ENCODE assay signal across 9 mouse cellular contexts in the genomic region with DNA sequence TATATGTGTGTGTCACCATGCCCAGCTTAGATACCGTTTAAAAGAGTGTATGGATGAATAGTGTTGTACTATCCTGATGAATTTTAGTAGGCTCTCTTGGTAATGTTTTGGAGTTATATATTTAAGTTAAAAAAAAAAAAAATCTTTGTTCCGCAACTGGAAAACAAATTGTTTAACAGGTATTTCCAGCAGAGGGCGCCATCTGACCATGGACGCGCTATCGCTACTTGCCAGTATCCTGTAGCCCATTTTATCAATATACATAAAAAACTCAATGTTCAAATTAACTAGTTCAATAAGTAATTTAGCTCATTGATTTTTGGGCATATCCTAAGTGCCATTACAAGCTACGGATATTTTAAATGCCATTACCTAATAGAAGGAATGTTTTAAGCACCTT. TPM values are rescaled to one million over a fixed set of nuclear protein-coding genes. Genes with fewer than 3 reads are reported as not detected.
DNase-seq lines count a peak whose midpoint lies in the region; ATAC-seq and TF ChIP-seq lines count a peak whose summit lies in the region.
"Had no signal": no experiment of that assay in that cellular context is flagged by ENCODE, and none has a peak within 500 bp of the region (broad histone marks: within the 10 kb centered on the region; RNA-seq: fewer than 3 reads in every experiment).

No protein-coding gene starts in this region.

- intact Hi-C loops in heart, postnatal 14 days (cut with DNase I) = loop anchor here (5.0 kb wide), 3 partner anchors 84 to 1934 kb away; no protein-coding TSS in a partner anchor

- TF ChIP-seq CTCF in forebrain, postnatal 0 days (IDR thresholded peaks at IDR 0.05; ENCODE audit: low read depth) = peak; percentile 82

- peak; percentile 89 for DNase-seq in forebrain, postnatal 0 days
- peak; percentile 25 for DNase-seq in ovary, postnatal 36 days (ENCODE audit: low spot score)
- DNase-seq in ovary, postnatal 10 days (ENCODE audit: low spot score) = no peak
- DNase-seq in brain, embryonic 18.5 days (ENCODE audit: low read depth, low spot score) = peak; percentile 49
- peak; percentile 59 to 79 for DNase-seq in heart, postnatal 14 days
- peak; percentile 36 for DNase-seq in liver, embryonic 13.5 days
- DNase-seq in right cerebral cortex, postnatal 4 days = peak; percentile 88

- no peak overlapping the region for H3K4me2 ChIP-seq in forebrain, postnatal 0 days (ENCODE audit: low read depth)
- no peak overlapping the region for H3K4me2 ChIP-seq in forebrain, embryonic 15.5 days (replicated peaks)
- no peak overlapping the region for H3K4me2 ChIP-seq in liver, embryonic 13.5 days
- H3K4me2 ChIP-seq: lung, embryonic 15.5 days had no signal

- H3K9me3 ChIP-seq in forebrain, postnatal 0 days (ENCODE audit: low read length) = no peaks in the 10 kb centered on the region
- no peaks in the 10 kb centered on the region for H3K9me3 ChIP-seq in forebrain, embryonic 15.5 days
- no peaks in the 10 kb centered on the region for H3K9me3 ChIP-seq in liver, embryonic 13.5 days (replicated peaks)
- H3K9me3 ChIP-seq: lung, embryonic 15.5 days had no signal

- H3K4me1 ChIP-seq in forebrain, postnatal 0 days (ENCODE audit: insufficient read depth) = no peaks in the 10 kb centered on the region
- H3K4me1 ChIP-seq in forebrain, embryonic 15.5 days = 0 out of 2 replicates have a peak, but pooled peaks cover under 1% of the 10 kb centered on the region
- no peaks in the 10 kb centered on the region; the same call in 1 of the 2 replicates for H3K4me1 ChIP-seq in liver, embryonic 13.5 days (replicated peaks)
- H3K4me1 ChIP-seq: lung, embryonic 15.5 days had no signal

- H3K9ac ChIP-seq in forebrain, postnatal 0 days = no peak overlapping the region
- no peak overlapping the region for H3K9ac ChIP-seq in forebrain, embryonic 15.5 days (replicated peaks)
- no peak overlapping the region for H3K9ac ChIP-seq in liver, embryonic 13.5 days
- H3K9ac ChIP-seq: lung, embryonic 15.5 days had no signal

- H3K27ac ChIP-seq in forebrain, postnatal 0 days (ENCODE audit: low read depth, low read length) = no peak overlapping the region
- H3K27ac ChIP-seq in forebrain, embryonic 15.5 days (replicated peaks) = no peak overlapping the region
- H3K27ac ChIP-seq in liver, embryonic 13.5 days = no peak overlapping the region
- H3K27ac ChIP-seq: lung, embryonic 15.5 days had no signal

- no peaks in the 10 kb centered on the region for H3K36me3 ChIP-seq in forebrain, postnatal 0 days (ENCODE audit: insufficient read depth)
- H3K36me3 ChIP-seq in forebrain, embryonic 15.5 days = no peaks in the 10 kb centered on the region
- no peaks in the 10 kb centered on the region for H3K36me3 ChIP-seq in liver, embryonic 13.5 days
- H3K36me3 ChIP-seq: lung, embryonic 15.5 days had no signal

- under 1% methylated on average over 7 of the region's 7 CpGs for WGBS in forebrain, postnatal 0 days
- 7% methylated on average over 7 of the region's 7 CpGs for WGBS in forebrain, embryonic 15.5 days
- 5% methylated on average over 7 of the region's 7 CpGs for WGBS in liver, embryonic 13.5 days (ENCODE audit: insufficient replicate concordance)

- no peak for ATAC-seq in forebrain, postnatal 0 days
- ATAC-seq in forebrain, embryonic 15.5 days (replicated peaks) = no peak
- no peak for ATAC-seq in liver, embryonic 13.5 days (ENCODE audit: low read depth)

- no peaks in the 10 kb centered on the region for H3K27me3 ChIP-seq in forebrain, postnatal 0 days (ENCODE audit: insufficient read depth, low read length)
- H3K27me3 ChIP-seq in forebrain, embryonic 15.5 days = no peaks in the 10 kb centered on the region
- H3K27me3 ChIP-seq in liver, embryonic 13.5 days = no peaks in the 10 kb centered on the region

- no peak overlapping the region for H3K4me3 ChIP-seq in forebrain, postnatal 0 days (ENCODE audit: low read depth, low read length)
- no peak overlapping the region for H3K4me3 ChIP-seq in forebrain, embryonic 15.5 days
- H3K4me3 ChIP-seq in liver, embryonic 13.5 days (replicated peaks) = no peak overlapping the region
- H3K4me3 ChIP-seq: lung, embryonic 15.5 days had no signal

RNA-seq across cellular contexts. Expression of a gene that starts 14.8 kb away (rescaled TPM):
- 38.9 and 41.9 TPM in 2 replicates for total RNA-seq in forebrain, postnatal 0 days (2014; rRNA removed)
- polyA plus RNA-seq in forebrain, postnatal 0 days (2015; fragmentation: Nextera tagmentation; extraction: Ambion mirVana) = 248 and 263 TPM in 2 replicates
- polyA plus RNA-seq in forebrain, embryonic 15.5 days (2015; fragmentation: Nextera tagmentation; extraction: Ambion mirVana) = 245 and 250 TPM in 2 replicates
- 10 to 100 TPM; 82.7 to 91.6 TPM for total RNA-seq in heart, postnatal 14 days (2021)
- polyA plus RNA-seq in liver, embryonic 13.5 days (2015; fragmentation: Nextera tagmentation; extraction: Ambion mirVana) = 209 and 225 TPM in 2 replicates
